Mouse (Mus musculus): Measurements from ENCODE around the gene Nphp3. TPM values are rescaled to one million over a fixed set of nuclear protein-coding genes. Genes with fewer than 3 reads are reported as not detected.

The Nphp3 gene
- polyA plus RNA-seq, 2 experiments, result 5.4 to 25.3 TPM

- H3K4me1 ChIP-seq (ENCODE audit: control insufficient read depth, insufficient read depth, low read length), result peaks cover 10% of the 10 kb centered on the region
- peak overlapping the region; percentile 87 for H3K27ac ChIP-seq (replicated peaks; ENCODE audit: low read depth, low read length)
- H3K4me3 ChIP-seq (replicated peaks; ENCODE audit: low read length), result peak overlapping the region; percentile 75
- H3K9me3 ChIP-seq (ENCODE audit: control insufficient read depth, low read length), result no peaks in the 10 kb centered on the region
- TF ChIP-seq POLR2A (IDR thresholded peaks at IDR 0.05; ENCODE audit: borderline replicate concordance, extremely low read depth, insufficient read depth, insufficient read length), result no peak
- peak; percentile 32 for ATAC-seq (ENCODE audit: low FRiP score, low read depth)
- under 1% methylated on average over 37 of the region's 37 CpGs for WGBS
- H3K36me3 ChIP-seq (ENCODE audit: control insufficient read depth, insufficient read depth, low read length), result peaks cover 15% of the 10 kb centered on the region
- H3K27me3 ChIP-seq (ENCODE audit: control insufficient read depth, insufficient read depth, low read length), result no peaks in the 10 kb centered on the region
- H3K4me2 ChIP-seq (replicated peaks; ENCODE audit: low read depth, low read length, severe bottlenecking), result peak overlapping the region; percentile 59
- H3K9ac ChIP-seq (ENCODE audit: low read depth, low read length, severe bottlenecking), result peak overlapping the region; percentile 76
- peak; percentile 71 for DNase-seq (ENCODE audit: low spot score)
Observed at GRCm38 (mm10) chr9:104002913-104003330, 578 bp downstream of the Nphp3 start.

GRCm38 (mm10) chr9:104014526-104014925 is 12.2 kb downstream of the Nphp3 start:
- Histone ChIP-seq H3K9me3 (ENCODE audit: control insufficient read depth, low read length) (no peaks in the 10 kb centered on the region), H3K27ac (replicated peaks; ENCODE audit: low read depth, low read length) (no peak overlapping the region), H3K36me3 (ENCODE audit: control insufficient read depth, insufficient read depth, low read length) (peaks cover 66% of the 10 kb centered on the region), H3K9ac (ENCODE audit: low read depth, low read length, severe bottlenecking) (no peak overlapping the region), H3K4me3 (replicated peaks; ENCODE audit: low read length) (no peak overlapping the region), H3K4me1 (ENCODE audit: control insufficient read depth, insufficient read depth, low read length) (no peaks in the 10 kb centered on the region), H3K27me3 (ENCODE audit: control insufficient read depth, insufficient read depth, low read length) (no peaks in the 10 kb centered on the region), H3K4me2 (replicated peaks; ENCODE audit: low read depth, low read length, severe bottlenecking) (no peak overlapping the region)
- TF ChIP-seq POLR2A (IDR thresholded peaks at IDR 0.05; ENCODE audit: borderline replicate concordance, extremely low read depth, insufficient read depth, insufficient read length), result no peak
- DNase-seq (ENCODE audit: low spot score) (no peak), ATAC-seq (ENCODE audit: low FRiP score, low read depth) (no peak)
- 80% methylated on average over 1 of the region's 1 CpGs for WGBS

- 93% methylated on average over 10 of the region's 10 CpGs for WGBS
- ATAC-seq (ENCODE audit: low FRiP score, low read depth), result no peak
- H3K4me3 ChIP-seq (replicated peaks; ENCODE audit: low read length), result no peak overlapping the region
- DNase-seq (ENCODE audit: low spot score), result no peak
- peaks cover 89% of the 10 kb centered on the region for H3K36me3 ChIP-seq (ENCODE audit: control insufficient read depth, insufficient read depth, low read length)
- H3K9ac ChIP-seq (ENCODE audit: low read depth, low read length, severe bottlenecking), result no peak overlapping the region
- H3K4me1 ChIP-seq (ENCODE audit: control insufficient read depth, insufficient read depth, low read length), result no peaks in the 10 kb centered on the region
- H3K9me3 ChIP-seq (ENCODE audit: control insufficient read depth, low read length), result no peaks in the 10 kb centered on the region
- no peaks in the 10 kb centered on the region for H3K27me3 ChIP-seq (ENCODE audit: control insufficient read depth, insufficient read depth, low read length)
- no peak overlapping the region for H3K4me2 ChIP-seq (replicated peaks; ENCODE audit: low read depth, low read length, severe bottlenecking)
- no peak overlapping the region for H3K27ac ChIP-seq (replicated peaks; ENCODE audit: low read depth, low read length)
- no peak for TF ChIP-seq POLR2A (IDR thresholded peaks at IDR 0.05; ENCODE audit: borderline replicate concordance, extremely low read depth, insufficient read depth, insufficient read length)
Observed at GRCm38 (mm10) chr9:104021026-104021425, 18.7 kb downstream of the Nphp3 start.

GRCm38 (mm10) chr9:104027186-104027585 is 24.8 kb downstream of the Nphp3 start:
- H3K4me2 ChIP-seq (replicated peaks; ENCODE audit: low read depth, low read length, severe bottlenecking), result no peak overlapping the region
- 98% methylated on average over 8 of the region's 8 CpGs for WGBS
- no peaks in the 10 kb centered on the region for H3K4me1 ChIP-seq (ENCODE audit: control insufficient read depth, insufficient read depth, low read length)
- no peak for TF ChIP-seq POLR2A (IDR thresholded peaks at IDR 0.05; ENCODE audit: borderline replicate concordance, extremely low read depth, insufficient read depth, insufficient read length)
- H3K27me3 ChIP-seq (ENCODE audit: control insufficient read depth, insufficient read depth, low read length), result no peaks in the 10 kb centered on the region
- no peak overlapping the region for H3K9ac ChIP-seq (ENCODE audit: low read depth, low read length, severe bottlenecking)
- DNase-seq (ENCODE audit: low spot score) (no peak), ATAC-seq (ENCODE audit: low FRiP score, low read depth) (no peak)
- H3K9me3 ChIP-seq (ENCODE audit: control insufficient read depth, low read length), result peaks cover 5% of the 10 kb centered on the region; the same call in 1 of the 2 replicates
- no peak overlapping the region for H3K27ac ChIP-seq (replicated peaks; ENCODE audit: low read depth, low read length)
- H3K36me3 ChIP-seq (ENCODE audit: control insufficient read depth, insufficient read depth, low read length), result peaks cover 67% of the 10 kb centered on the region
- no peak overlapping the region for H3K4me3 ChIP-seq (replicated peaks; ENCODE audit: low read length)

GRCm38 (mm10) chr9:104029861-104030260 is 27.5 kb downstream of the Nphp3 start:
- DNase-seq (ENCODE audit: low spot score) (no peak), ATAC-seq (ENCODE audit: low FRiP score, low read depth) (no peak)
- Histone ChIP-seq H3K4me3 (replicated peaks; ENCODE audit: low read length) (no peak overlapping the region), H3K27me3 (ENCODE audit: control insufficient read depth, insufficient read depth, low read length) (no peaks in the 10 kb centered on the region), H3K9me3 (ENCODE audit: control insufficient read depth, low read length) (peaks cover 5% of the 10 kb centered on the region; the same call in 1 of the 2 replicates), H3K36me3 (ENCODE audit: control insufficient read depth, insufficient read depth, low read length) (peaks cover 61% of the 10 kb centered on the region), H3K9ac (ENCODE audit: low read depth, low read length, severe bottlenecking) (no peak overlapping the region), H3K27ac (replicated peaks; ENCODE audit: low read depth, low read length) (no peak overlapping the region), H3K4me1 (ENCODE audit: control insufficient read depth, insufficient read depth, low read length) (no peaks in the 10 kb centered on the region), H3K4me2 (replicated peaks; ENCODE audit: low read depth, low read length, severe bottlenecking) (no peak overlapping the region)
- no peak for TF ChIP-seq POLR2A (IDR thresholded peaks at IDR 0.05; ENCODE audit: borderline replicate concordance, extremely low read depth, insufficient read depth, insufficient read length)
- 86% methylated on average over 11 of the region's 11 CpGs for WGBS

- Histone ChIP-seq H3K4me2 (replicated peaks; ENCODE audit: low read depth, low read length, severe bottlenecking) (no peak overlapping the region), H3K4me1 (ENCODE audit: control insufficient read depth, insufficient read depth, low read length) (no peaks in the 10 kb centered on the region), H3K36me3 (ENCODE audit: control insufficient read depth, insufficient read depth, low read length) (peaks cover 68% of the 10 kb centered on the region), H3K4me3 (replicated peaks; ENCODE audit: low read length) (no peak overlapping the region), H3K27ac (replicated peaks; ENCODE audit: low read depth, low read length) (no peak overlapping the region), H3K27me3 (ENCODE audit: control insufficient read depth, insufficient read depth, low read length) (no peaks in the 10 kb centered on the region), H3K9me3 (ENCODE audit: control insufficient read depth, low read length) (no peaks in the 10 kb centered on the region), H3K9ac (ENCODE audit: low read depth, low read length, severe bottlenecking) (no peak overlapping the region)
- ATAC-seq (ENCODE audit: low FRiP score, low read depth) (no peak), DNase-seq (ENCODE audit: low spot score) (no peak)
- no peak for TF ChIP-seq POLR2A (IDR thresholded peaks at IDR 0.05; ENCODE audit: borderline replicate concordance, extremely low read depth, insufficient read depth, insufficient read length)
- 84% methylated on average over 8 of the region's 8 CpGs for whole genome bisulfite sequencing
Observed at GRCm38 (mm10) chr9:104034231-104034630, 31.9 kb downstream of the Nphp3 start.

All from limb, embryonic 14.5 days (tissue).